Mouse (Mus musculus): ENCODE measurements around the gene Ybx2. TPM values are rescaled to one million over a fixed set of nuclear protein-coding genes. Genes with fewer than 3 reads are reported as not detected.
A peak's percentile ranks its signal among the peaks of the same experiment; 100 is the strongest.

Gene Ybx2
- polyA plus RNA-seq (2011; ENCODE audit: insufficient read depth, insufficient read length, low replicate concordance, missing spikeins), result 1.2 and 1.5 TPM in 2 replicates

- Histone ChIP-seq H3K4me3 (replicated peaks; ENCODE audit: control insufficient read depth, low read depth, low read length) (peak within 1 kb of the TSS; percentile 46), H3K4me1 (ENCODE audit: control insufficient read depth, insufficient read depth, low read length) (peaks cover 4% of the 10 kb centered on the region), H3K27ac (ENCODE audit: control insufficient read depth, insufficient read depth, low read depth, low read length, poor library complexity) (no peak within 1 kb of the TSS; the same call in 1 of the 2 replicates)
- no peak for TF ChIP-seq POLR2A (IDR thresholded peaks at IDR 0.05; ENCODE audit: borderline replicate concordance, control insufficient read depth, low read depth, low read length)
- no peak for TF ChIP-seq CTCF (IDR thresholded peaks at IDR 0.05; ENCODE audit: control insufficient read depth, insufficient read depth, low read length)
- 2% methylated on average over 60 of the region's 62 CpGs for WGBS
Measured at GRCm38 (mm10) chr11:69935137-69935879, at the start of gene Ybx2. Gene Ybx2, plus strand, starts transcription at chr11:69935796.

GRCm38 (mm10) chr11:69886907-69887635 lies 48.5 kb upstream of the Ybx2 start:
- no peak for TF ChIP-seq POLR2A (IDR thresholded peaks at IDR 0.05; ENCODE audit: borderline replicate concordance, control insufficient read depth, low read depth, low read length)
- TF ChIP-seq CTCF (IDR thresholded peaks at IDR 0.05; ENCODE audit: control insufficient read depth, insufficient read depth, low read length), result peak; percentile 47
- peaks cover 3% of the 10 kb centered on the region; the same call in 1 of the 2 replicates for H3K4me1 ChIP-seq (ENCODE audit: control insufficient read depth, insufficient read depth, low read length)
- 64% methylated on average over 8 of the region's 8 CpGs for WGBS
- no peak overlapping the region for H3K27ac ChIP-seq (ENCODE audit: control insufficient read depth, insufficient read depth, low read depth, low read length, poor library complexity)
- no peak overlapping the region for H3K4me3 ChIP-seq (replicated peaks; ENCODE audit: control insufficient read depth, low read depth, low read length)

GRCm38 (mm10) chr11:69891482-69891881 lies 44.1 kb upstream of the Ybx2 start:
- Histone ChIP-seq H3K4me1 (ENCODE audit: control insufficient read depth, insufficient read depth, low read length) (peaks cover 4% of the 10 kb centered on the region; the same call in 1 of the 2 replicates), H3K27ac (ENCODE audit: control insufficient read depth, insufficient read depth, low read depth, low read length, poor library complexity) (no peak overlapping the region), H3K4me3 (replicated peaks; ENCODE audit: control insufficient read depth, low read depth, low read length) (no peak overlapping the region)
- no peak for TF ChIP-seq CTCF (IDR thresholded peaks at IDR 0.05; ENCODE audit: control insufficient read depth, insufficient read depth, low read length)
- no peak for TF ChIP-seq POLR2A (IDR thresholded peaks at IDR 0.05; ENCODE audit: borderline replicate concordance, control insufficient read depth, low read depth, low read length)
- 57% methylated on average over 4 of the region's 4 CpGs for WGBS

- WGBS, result under 1% methylated on average over 5 of the region's 5 CpGs
- Histone ChIP-seq H3K4me1 (ENCODE audit: control insufficient read depth, insufficient read depth, low read length) (peaks cover 4% of the 10 kb centered on the region; the same call in 1 of the 2 replicates), H3K4me3 (replicated peaks; ENCODE audit: control insufficient read depth, low read depth, low read length) (peak overlapping the region; percentile 64), H3K27ac (ENCODE audit: control insufficient read depth, insufficient read depth, low read depth, low read length, poor library complexity) (peak overlapping the region; percentile 90)
- peak; percentile 11; the same call in 1 of the 2 replicates for TF ChIP-seq CTCF (IDR thresholded peaks at IDR 0.05; ENCODE audit: control insufficient read depth, insufficient read depth, low read length)
- peak; percentile 28; the same call in 1 of the 2 replicates for TF ChIP-seq POLR2A (IDR thresholded peaks at IDR 0.05; ENCODE audit: borderline replicate concordance, control insufficient read depth, low read depth, low read length)
Measured at GRCm38 (mm10) chr11:69894671-69895070, 40.9 kb upstream of the Ybx2 start.

- peak; percentile 14; the same call in 1 of the 2 replicates for TF ChIP-seq POLR2A (IDR thresholded peaks at IDR 0.05; ENCODE audit: borderline replicate concordance, control insufficient read depth, low read depth, low read length)
- no peak for TF ChIP-seq CTCF (IDR thresholded peaks at IDR 0.05; ENCODE audit: control insufficient read depth, insufficient read depth, low read length)
- peak within 1 kb of the TSS; percentile 64 for H3K4me3 ChIP-seq (replicated peaks; ENCODE audit: control insufficient read depth, low read depth, low read length)
- H3K4me1 ChIP-seq (ENCODE audit: control insufficient read depth, insufficient read depth, low read length), result peaks cover 4% of the 10 kb centered on the region; the same call in 1 of the 2 replicates
- 9% methylated on average over 4 of the region's 4 CpGs for WGBS
- peak within 1 kb of the TSS; percentile 90 for H3K27ac ChIP-seq (ENCODE audit: control insufficient read depth, insufficient read depth, low read depth, low read length, poor library complexity)
Measured at GRCm38 (mm10) chr11:69895291-69895690, 40.3 kb upstream of the Ybx2 start, which contains the start of gene Acap1. Gene Acap1, minus strand, starts transcription at chr11:69895539.

GRCm38 (mm10) chr11:69899870-69900269 lies 35.7 kb upstream of the Ybx2 start:
- H3K4me1 ChIP-seq (ENCODE audit: control insufficient read depth, insufficient read depth, low read length), result peaks cover 2% of the 10 kb centered on the region; the same call in 1 of the 2 replicates
- H3K4me3 ChIP-seq (replicated peaks; ENCODE audit: control insufficient read depth, low read depth, low read length), result no peak overlapping the region
- no peak for TF ChIP-seq CTCF (IDR thresholded peaks at IDR 0.05; ENCODE audit: control insufficient read depth, insufficient read depth, low read length)
- no peak for TF ChIP-seq POLR2A (IDR thresholded peaks at IDR 0.05; ENCODE audit: borderline replicate concordance, control insufficient read depth, low read depth, low read length)
- WGBS, result 36% methylated on average over 4 of the region's 4 CpGs
- no peak overlapping the region for H3K27ac ChIP-seq (ENCODE audit: control insufficient read depth, insufficient read depth, low read depth, low read length, poor library complexity)

GRCm38 (mm10) chr11:69900471-69901405 lies 34.9 kb upstream of the Ybx2 start, which contains the start of the genes 2810408A11Rik and Neurl4:
Gene 2810408A11Rik, minus strand, starts transcription at chr11:69900987.
Gene Neurl4, plus strand, starts transcription at chr11:69901072.
- under 1% methylated on average over 38 of the region's 38 CpGs for WGBS
- Histone ChIP-seq H3K27ac (ENCODE audit: control insufficient read depth, insufficient read depth, low read depth, low read length, poor library complexity) (peak within 1 kb of the TSS; percentile 73), H3K4me1 (ENCODE audit: control insufficient read depth, insufficient read depth, low read length) (peaks cover 1% of the 10 kb centered on the region; the same call in 1 of the 2 replicates), H3K4me3 (replicated peaks; ENCODE audit: control insufficient read depth, low read depth, low read length) (peak within 1 kb of the TSS; percentile 88)
- peak; percentile 59 for TF ChIP-seq POLR2A (IDR thresholded peaks at IDR 0.05; ENCODE audit: borderline replicate concordance, control insufficient read depth, low read depth, low read length)
- TF ChIP-seq CTCF (IDR thresholded peaks at IDR 0.05; ENCODE audit: control insufficient read depth, insufficient read depth, low read length), result no peak
